16 mouse cellular contexts compared by ENCODE assay signal in genomic region chr11:60093227-60093626, GRCm38 (mm10). TPM values are rescaled to one million over a fixed set of nuclear protein-coding genes. Genes with fewer than 3 reads are reported as not detected.
DNase-seq lines count a peak whose midpoint lies in the region; ATAC-seq and TF ChIP-seq lines count a peak whose summit lies in the region.
"Had no signal": no experiment of that assay in that cellular context is flagged by ENCODE, and none has a peak within 500 bp of the region (broad histone marks: within the 10 kb centered on the region; RNA-seq: fewer than 3 reads in every experiment).

No protein-coding gene starts in this region.

- no peak overlapping the region for H3K4me3 ChIP-seq in forebrain, embryonic 13.5 days
- H3K4me3 ChIP-seq in forebrain, postnatal 0 days (ENCODE audit: low read depth, low read length): no peak overlapping the region
- no peak overlapping the region for H3K4me3 ChIP-seq in thymus, adult 2 months (ENCODE audit: control insufficient read depth, insufficient read depth, low read length)
- H3K4me3 ChIP-seq in midbrain, embryonic 14.5 days (replicated peaks; ENCODE audit: low read depth, low read length): no peak overlapping the region
- H3K4me3 ChIP-seq in layer of hippocampus, adult 2 months: no peak overlapping the region
- H3K4me3 ChIP-seq: liver, embryonic 12.5 days had no signal

- ATAC-seq in forebrain, embryonic 13.5 days: no peak
- no peak for ATAC-seq in forebrain, postnatal 0 days
- no peak for ATAC-seq in midbrain, embryonic 14.5 days (ENCODE audit: low FRiP score, low TSS enrichment)
- ATAC-seq: liver, embryonic 12.5 days; Patski had no signal

- no peaks in the 10 kb centered on the region for H3K9me3 ChIP-seq in forebrain, embryonic 13.5 days (replicated peaks)
- no peaks in the 10 kb centered on the region for H3K9me3 ChIP-seq in forebrain, postnatal 0 days (ENCODE audit: low read length)
- H3K9me3 ChIP-seq in midbrain, embryonic 14.5 days (ENCODE audit: control insufficient read depth, low read length): no peaks in the 10 kb centered on the region
- H3K9me3 ChIP-seq: liver, embryonic 12.5 days; megakaryocyte, embryonic 14.5 days had no signal

- TF ChIP-seq POLR2A in thymus, adult 2 months (IDR thresholded peaks at IDR 0.05; ENCODE audit: control insufficient read depth, extremely low read depth, insufficient read depth, low read length, poor library complexity): no peak

- no peak for TF ChIP-seq CTCF in forebrain, postnatal 0 days (IDR thresholded peaks at IDR 0.05; ENCODE audit: low read depth)
- TF ChIP-seq CTCF in thymus, adult 2 months (IDR thresholded peaks at IDR 0.05; ENCODE audit: borderline replicate concordance, control insufficient read depth, extremely low read depth, insufficient read depth, low read length, poor library complexity): no peak
- TF ChIP-seq CTCF in layer of hippocampus, adult 2 months (conservative IDR thresholded peaks at IDR 0.05): no peak

- DNase-seq in forebrain, postnatal 0 days: no peak
- no peak for DNase-seq in thymus, adult 2 months
- no peak for DNase-seq in thymus, postnatal 36 days
- no peak for DNase-seq in midbrain, embryonic 14.5 days
- no peak for DNase-seq in layer of hippocampus, adult 2 months (ENCODE audit: low spot score in 2 of 2)
- no peak for DNase-seq in right cerebral cortex, postnatal 14 days
- DNase-seq: B cell, adult 2 months; cerebellum, postnatal 36 days; heart, adult 18-20 months; heart, postnatal 36 days; kidney, adult 11 months; kidney, postnatal 36 days had no signal

- no peak overlapping the region for H3K4me2 ChIP-seq in forebrain, embryonic 13.5 days
- H3K4me2 ChIP-seq in forebrain, postnatal 0 days (ENCODE audit: low read depth): no peak overlapping the region
- H3K4me2 ChIP-seq in midbrain, embryonic 14.5 days (ENCODE audit: low read length): no peak overlapping the region
- H3K4me2 ChIP-seq: liver, embryonic 12.5 days had no signal

- no peaks in the 10 kb centered on the region for H3K27me3 ChIP-seq in forebrain, embryonic 13.5 days
- no peaks in the 10 kb centered on the region for H3K27me3 ChIP-seq in forebrain, postnatal 0 days (ENCODE audit: insufficient read depth, low read length)
- H3K27me3 ChIP-seq in thymus, adult 2 months (ENCODE audit: control insufficient read depth, insufficient read depth, low read length): no peaks in the 10 kb centered on the region
- H3K27me3 ChIP-seq in midbrain, embryonic 14.5 days (ENCODE audit: control insufficient read depth, insufficient read depth, low read length): no peaks in the 10 kb centered on the region
- H3K27me3 ChIP-seq: liver, embryonic 12.5 days; megakaryocyte, embryonic 14.5 days; Patski had no signal

- peak overlapping the region; percentile 69; the same call in 1 of the 2 replicates for H3K27ac ChIP-seq in forebrain, embryonic 13.5 days
- H3K27ac ChIP-seq in forebrain, postnatal 0 days (ENCODE audit: low read depth, low read length): no peak overlapping the region
- H3K27ac ChIP-seq in thymus, adult 2 months (ENCODE audit: control insufficient read depth, insufficient read depth, low read length): peak overlapping the region; percentile 20; the same call in 1 of the 2 replicates
- H3K27ac ChIP-seq in midbrain, embryonic 14.5 days (replicated peaks; ENCODE audit: low read depth, low read length): peak overlapping the region; percentile 83
- no peak overlapping the region for H3K27ac ChIP-seq in layer of hippocampus, adult 2 months
- H3K27ac ChIP-seq: liver, embryonic 12.5 days had no signal

- H3K36me3 ChIP-seq in forebrain, embryonic 13.5 days (ENCODE audit: poor library complexity, severe bottlenecking): no peaks in the 10 kb centered on the region
- H3K36me3 ChIP-seq in forebrain, postnatal 0 days (ENCODE audit: insufficient read depth): no peaks in the 10 kb centered on the region
- no peaks in the 10 kb centered on the region for H3K36me3 ChIP-seq in thymus, adult 2 months (ENCODE audit: control insufficient read depth, insufficient read depth, low read length)
- H3K36me3 ChIP-seq in midbrain, embryonic 14.5 days (ENCODE audit: control insufficient read depth, insufficient read depth, low read length): no peaks in the 10 kb centered on the region
- H3K36me3 ChIP-seq: liver, embryonic 12.5 days had no signal

- peaks cover 37% of the 10 kb centered on the region for H3K4me1 ChIP-seq in forebrain, embryonic 13.5 days
- H3K4me1 ChIP-seq in forebrain, postnatal 0 days (ENCODE audit: insufficient read depth): 0 out of 2 replicates have a peak, but pooled peaks cover 4% of the 10 kb centered on the region
- H3K4me1 ChIP-seq in thymus, adult 2 months (replicated peaks; ENCODE audit: control insufficient read depth, insufficient read depth, low read length): peaks cover 49% of the 10 kb centered on the region
- peaks cover 38% of the 10 kb centered on the region for H3K4me1 ChIP-seq in midbrain, embryonic 14.5 days (ENCODE audit: control insufficient read depth, insufficient read depth, low read length)

- no peak overlapping the region for H3K9ac ChIP-seq in forebrain, embryonic 13.5 days
- no peak overlapping the region for H3K9ac ChIP-seq in forebrain, postnatal 0 days
- H3K9ac ChIP-seq in midbrain, embryonic 14.5 days (replicated peaks; ENCODE audit: low read length): no peak overlapping the region
- H3K9ac ChIP-seq: liver, embryonic 12.5 days had no signal

RNA-seq across cellular contexts. Expression of gene Rai1, which starts 11.6 kb away (rescaled TPM):
- 26.9 and 31.5 TPM in 2 replicates for polyA plus RNA-seq in forebrain, embryonic 13.5 days (2015; fragmentation: Nextera tagmentation; extraction: Ambion mirVana)
- total RNA-seq in forebrain, postnatal 0 days (2014; rRNA removed): 50.9 and 60.7 TPM in 2 replicates
- 16.6 and 21.2 TPM in 2 replicates for polyA plus RNA-seq in forebrain, postnatal 0 days (2015; fragmentation: Nextera tagmentation; extraction: Ambion mirVana)
- polyA plus RNA-seq in thymus, adult 2 months (2012; rRNA removed): 205 and 240 TPM in 2 replicates
- polyA plus RNA-seq in midbrain, embryonic 14.5 days (2014; fragmentation: Nextera tagmentation; extraction: Ambion mirVana): 37.7 and 39.9 TPM in 2 replicates
- 10 to 100 TPM; 78.1 to 89.7 TPM for total RNA-seq in layer of hippocampus, adult 2 months (2021)

RNA-seq across cellular contexts. Expression of gene Pemt, which starts 46.9 kb away (rescaled TPM):
- 4.3 and 7.0 TPM in 2 replicates for polyA plus RNA-seq in forebrain, embryonic 13.5 days (2015; fragmentation: Nextera tagmentation; extraction: Ambion mirVana)
- 7.9 and 16.2 TPM in 2 replicates for total RNA-seq in forebrain, postnatal 0 days (2014; rRNA removed)
- 14.2 and 14.4 TPM in 2 replicates for polyA plus RNA-seq in forebrain, postnatal 0 days (2015; fragmentation: Nextera tagmentation; extraction: Ambion mirVana)
- polyA plus RNA-seq in thymus, adult 2 months (2012; rRNA removed): 10.6 and 10.7 TPM in 2 replicates
- 6.0 and 8.3 TPM in 2 replicates for polyA plus RNA-seq in midbrain, embryonic 14.5 days (2014; fragmentation: Nextera tagmentation; extraction: Ambion mirVana)
- total RNA-seq in layer of hippocampus, adult 2 months (2021): 1 to 10 TPM; 3.8 to 7.9 TPM

Comparison
In these comparisons a context has a peak if more than half of its experiments do, and no peak if none do; other contexts are left out.
1. H3K27ac ChIP-seq: peak in forebrain, embryonic 13.5 days (single experiment), thymus, adult 2 months (single experiment) and midbrain, embryonic 14.5 days (single experiment); none in forebrain, postnatal 0 days (single experiment) and layer of hippocampus, adult 2 months (single experiment).